Mouse (Mus musculus) brain, embryonic 14.5 days (tissue): Measurements from ENCODE around the gene Sstr5. TPM values are rescaled to one million over a fixed set of nuclear protein-coding genes. Genes with fewer than 3 reads are reported as not detected.

Experiments
- DNase-seq: peaks from one replicate; pipeline ENCODE4 v3.0.0-alpha.2; 2011; ENCODE audit warnings: low read depth
- CTCF ChIP-seq: fragments of 200-500 bp; IDR thresholded peaks from 2 replicates; pipeline ENCODE4 v1.5.1; 2012; ENCODE audit warnings: inconsistent platforms, mild to moderate bottlenecking, moderate library complexity, borderline replicate concordance; ENCODE audit not compliant: insufficient read depth, insufficient read length; ENCODE audit errors: extremely low read depth
- POLR2A ChIP-seq: fragments of 200-500 bp; IDR thresholded peaks from 2 replicates; pipeline ENCODE4 v1.6.1; 2012; ENCODE audit warnings: mild to moderate bottlenecking, inconsistent platforms, borderline replicate concordance; ENCODE audit not compliant: poor library complexity, insufficient read depth, insufficient read length, severe bottlenecking; ENCODE audit errors: extremely low read depth
- polyA plus RNA-seq: library from polyadenylated mRNA; depleted of rRNA; stranded (reverse); fragments of >200 nt; gene quantifications from 2 replicates; pipeline ENCODE4 v1.2.3, GENCODE M21; 2012

The Sstr5 gene
- polyA plus RNA-seq, 1 experiment = 0.22 TPM

GRCm38 (mm10) chr17:25510074-25510830 is 13.2 kb upstream of the Sstr5 start:
- no peak for DNase-seq
- no peak for TF ChIP-seq CTCF
- no peak for TF ChIP-seq POLR2A

GRCm38 (mm10) chr17:25508860-25509577 is 11.9 kb upstream of the Sstr5 start:
- peak; percentile 71 for DNase-seq
- peak; percentile 67; the same call in 1 of the 2 replicates for TF ChIP-seq CTCF
- no peak for TF ChIP-seq POLR2A

GRCm38 (mm10) chr17:25507799-25508198 is 10.7 kb upstream of the Sstr5 start:
- TF ChIP-seq CTCF (peak; percentile 86), POLR2A (no peak)
- peak; percentile 73 for DNase-seq

GRCm38 (mm10) chr17:25502599-25502998 is 5.5 kb upstream of the Sstr5 start:
- DNase-seq = no peak
- TF ChIP-seq CTCF (no peak), POLR2A (no peak)

- TF ChIP-seq CTCF (no peak), POLR2A (no peak)
- DNase-seq = no peak
Observed at GRCm38 (mm10) chr17:25482092-25482491, 15.0 kb downstream of the Sstr5 start.

- no peak for TF ChIP-seq POLR2A
- no peak for DNase-seq
Observed at GRCm38 (mm10) chr17:25480820-25481219, 16.3 kb downstream of the Sstr5 start.

GRCm38 (mm10) chr17:25480152-25480551 is 16.9 kb downstream of the Sstr5 start:
- TF ChIP-seq CTCF (no peak), POLR2A (no peak)
- DNase-seq = no peak

GRCm38 (mm10) chr17:25475946-25476744 is 20.9 kb downstream of the Sstr5 start:
- DNase-seq = peak; percentile 82
- TF ChIP-seq POLR2A (no peak), CTCF (peak; percentile 81)

GRCm38 (mm10) chr17:25474330-25475077 is 22.6 kb downstream of the Sstr5 start:
- DNase-seq = peak; percentile 52
- no peak for TF ChIP-seq POLR2A
- peak; percentile 75 for TF ChIP-seq CTCF

GRCm38 (mm10) chr17:25472044-25472443 is 25.0 kb downstream of the Sstr5 start:
- DNase-seq = no peak
- TF ChIP-seq POLR2A (no peak), CTCF (no peak)
